Mouse (Mus musculus): ENCODE results near the gene Ints14. TPM values are rescaled to one million over a fixed set of nuclear protein-coding genes. Genes with fewer than 3 reads are reported as not detected.

Gene Ints14
- polyA plus RNA-seq (2015; fragmentation: Nextera tagmentation; extraction: Ambion mirVana) = 50.9 and 54.2 TPM in 2 replicates

DNA sequence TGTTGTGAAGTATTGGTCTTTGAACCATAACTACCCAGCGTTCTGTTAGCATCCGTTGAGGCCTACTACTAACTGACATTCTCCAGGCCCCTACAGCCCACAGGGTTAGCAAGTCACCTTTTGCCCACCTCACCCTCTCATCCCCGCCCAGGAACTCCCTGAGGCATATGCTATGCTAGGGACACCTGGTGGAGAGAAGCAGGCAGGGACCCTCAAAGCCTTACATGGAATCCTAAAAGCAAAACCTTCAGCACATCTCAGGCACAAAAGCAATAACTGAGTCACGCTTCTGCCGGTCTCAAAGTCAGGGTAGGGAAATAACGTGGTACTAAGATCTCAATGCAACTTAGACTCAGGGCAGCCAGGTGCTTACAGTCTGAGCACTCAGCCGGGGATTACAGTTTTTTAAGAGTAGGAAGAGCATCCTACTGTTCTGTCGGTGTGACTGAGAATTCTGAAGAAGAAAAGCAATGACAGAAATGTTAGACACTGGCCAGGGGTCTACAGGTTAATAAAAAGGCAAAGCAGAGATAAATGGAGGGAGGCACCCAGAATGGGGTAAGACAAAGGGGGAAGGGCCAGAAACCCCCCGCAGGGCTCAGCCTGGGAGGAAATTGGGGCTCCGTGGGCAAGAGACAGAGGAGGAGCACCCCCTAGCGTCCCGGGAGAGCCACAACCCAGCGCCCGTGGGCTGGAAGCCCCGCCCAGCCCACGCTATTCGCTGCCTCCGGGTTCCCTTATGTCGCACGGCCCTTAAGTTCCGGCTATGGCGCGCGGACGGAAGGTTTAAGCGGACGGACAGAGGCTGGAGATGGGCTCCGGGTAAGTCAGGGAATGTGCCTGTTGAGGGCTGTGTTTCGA, at the start of gene Ints14:
TSS of gene Ints14 (plus strand) at position 789 of the 861 bp plus-strand sequence.
- DNase-seq (ENCODE audit: low spot score) = peak; percentile 96

DNA sequence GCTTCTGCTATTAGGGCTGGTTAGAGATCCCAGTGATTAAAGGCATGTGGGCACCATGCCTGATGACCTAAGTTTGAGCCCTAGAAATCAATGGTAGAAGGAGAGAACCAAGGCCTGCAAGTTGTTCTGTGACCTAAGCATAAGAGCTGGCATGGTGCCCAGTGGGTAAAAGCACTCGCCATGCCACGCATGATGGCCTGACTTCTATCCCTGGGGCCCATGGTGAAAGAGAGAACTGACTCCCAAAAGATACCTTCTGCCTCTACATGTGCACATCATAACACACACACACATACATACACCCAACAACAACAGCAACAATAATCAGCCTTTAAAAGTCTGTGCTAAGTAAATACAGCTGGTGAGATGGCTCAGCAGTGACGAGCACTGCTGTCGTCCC, 47.3 kb upstream of the Ints14 start:
- DNase-seq (ENCODE audit: low spot score) = no peak

DNA sequence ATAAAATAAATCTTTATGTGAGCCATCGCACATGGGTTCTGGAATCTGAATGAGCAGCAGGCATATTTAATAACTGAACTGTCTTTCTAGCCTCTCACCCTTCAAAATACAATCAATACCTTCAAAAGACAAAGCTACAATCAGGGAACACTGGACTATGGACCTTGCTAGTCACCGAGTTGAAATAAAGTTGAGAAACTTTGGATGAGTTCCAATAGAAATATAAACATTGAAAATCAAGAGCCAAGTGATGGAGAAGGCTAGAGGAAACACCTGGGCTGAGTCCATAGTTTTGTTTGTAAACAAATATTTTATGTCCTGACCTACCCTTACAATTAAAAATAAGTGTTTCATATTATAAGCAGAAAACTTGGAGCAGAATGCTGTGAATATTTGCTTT, 46.7 kb upstream of the Ints14 start:
- no peak for DNase-seq (ENCODE audit: low spot score)

DNA sequence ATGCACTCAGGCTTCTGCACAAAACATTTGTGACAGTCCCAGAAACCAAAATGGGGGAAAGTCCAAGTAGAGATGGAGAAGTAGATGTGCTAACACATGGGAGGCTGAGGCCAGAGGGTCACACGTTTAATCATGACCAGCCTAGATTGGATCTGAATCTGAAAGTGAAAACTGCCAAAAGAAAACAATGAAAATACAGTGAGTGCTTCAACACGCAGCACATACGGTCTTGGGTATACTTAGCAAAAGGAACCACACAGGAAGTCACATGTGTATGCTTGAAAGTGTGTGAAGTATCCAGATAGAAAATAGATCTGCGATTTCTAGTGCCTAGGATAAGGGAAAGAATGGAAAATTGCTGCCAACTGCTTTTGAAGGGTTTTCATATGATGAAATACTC, 46.1 kb upstream of the Ints14 start:
- peak; percentile 16 for DNase-seq (ENCODE audit: low spot score)

DNA sequence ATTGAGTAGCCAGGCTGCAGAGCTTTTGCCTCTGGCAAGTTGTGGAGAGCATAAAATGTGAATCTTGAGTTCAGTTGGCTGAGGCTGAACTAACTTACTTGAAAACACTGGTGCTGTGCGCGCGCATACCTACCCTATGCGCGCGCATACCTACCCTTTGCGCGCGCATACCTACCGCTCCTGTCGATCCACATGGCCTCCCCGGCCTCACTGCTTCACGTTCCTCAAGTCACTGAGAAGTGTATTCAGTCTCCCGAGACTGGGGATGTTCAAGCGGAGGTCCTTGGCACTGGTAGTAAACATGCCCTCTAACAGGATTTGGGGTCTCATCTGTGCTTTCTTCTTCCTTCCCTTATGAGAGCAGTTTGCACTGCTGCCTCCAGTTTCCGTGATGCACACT, 42.1 kb upstream of the Ints14 start:
- peak; percentile 79 for DNase-seq (ENCODE audit: low spot score)

DNA sequence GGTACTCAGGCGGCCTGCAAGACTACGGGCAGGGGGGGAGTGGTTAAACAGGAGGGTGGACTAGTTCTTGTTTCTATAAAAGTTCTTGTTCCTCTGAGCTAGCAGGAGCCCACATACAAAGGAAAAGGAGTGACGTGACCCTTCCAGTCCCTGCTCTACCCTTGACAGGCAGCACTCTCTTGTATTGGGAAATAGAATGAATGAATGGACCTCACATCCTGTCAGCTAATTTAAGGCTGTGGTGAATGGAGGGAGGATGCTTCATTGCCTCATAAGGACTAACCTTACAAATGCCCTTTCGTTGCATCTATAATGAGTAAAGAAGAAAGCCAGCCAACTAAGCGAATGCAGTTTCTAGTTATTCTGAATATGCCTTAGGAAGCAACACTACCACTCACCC, 34.9 kb upstream of the Ints14 start:
- DNase-seq (ENCODE audit: low spot score) = no peak

DNA sequence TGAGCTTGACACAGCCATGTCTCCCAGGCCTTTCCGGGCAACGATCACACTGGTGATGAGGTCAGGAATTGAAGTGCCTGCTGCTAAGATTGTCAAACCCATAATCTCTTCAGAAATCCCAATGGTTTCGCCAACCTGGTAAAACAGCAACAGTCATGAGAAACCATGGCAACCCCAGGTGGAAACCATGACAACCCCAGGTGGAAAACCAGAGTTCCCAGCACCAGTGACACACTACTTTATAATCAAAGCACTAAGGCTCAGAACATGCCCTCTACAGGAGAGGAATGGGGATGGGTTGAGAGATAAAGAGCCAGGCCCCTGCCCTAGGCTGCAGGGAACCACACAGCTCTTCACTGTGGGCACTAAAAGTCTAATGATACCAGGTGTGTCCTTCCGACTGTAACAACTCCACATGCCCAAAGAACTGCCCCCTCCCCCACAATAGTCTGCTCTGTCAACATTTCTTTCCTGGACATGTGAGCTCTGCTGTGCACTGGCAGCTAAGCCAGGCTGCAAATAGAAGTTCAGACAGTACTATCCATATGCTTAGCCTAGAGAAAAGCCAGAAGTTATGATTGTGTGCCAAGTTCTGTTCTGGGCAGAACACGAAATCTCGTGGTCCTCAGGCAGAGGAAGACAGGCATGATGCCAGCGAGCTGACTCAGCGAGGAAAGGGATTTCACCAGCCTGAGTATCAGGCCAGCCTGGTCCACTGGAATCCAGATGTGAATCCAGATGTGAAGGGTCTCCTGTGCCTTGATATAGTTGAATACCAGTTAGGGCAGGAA, 34.3 kb upstream of the Ints14 start:
- DNase-seq (ENCODE audit: low spot score) = no peak

DNA sequence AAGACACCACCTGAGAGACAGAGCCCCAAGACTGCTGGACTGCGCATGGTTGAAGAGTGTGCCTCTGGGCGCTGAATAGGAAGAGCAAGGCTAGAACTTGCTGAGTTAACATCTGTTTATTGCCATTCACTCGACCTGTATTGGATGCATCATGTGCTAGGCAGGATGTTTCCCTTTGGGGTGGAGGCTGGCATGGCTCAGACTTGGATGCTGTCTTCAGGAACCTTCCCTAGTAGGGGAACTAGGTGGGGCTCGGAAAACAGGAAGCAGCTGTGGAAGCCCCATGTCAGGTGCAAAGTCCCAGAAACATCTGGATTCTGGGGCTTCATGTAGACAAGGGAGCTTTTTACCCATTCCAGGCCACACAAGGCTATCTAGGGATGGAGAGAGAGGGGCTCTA, 30.4 kb upstream of the Ints14 start:
- DNase-seq (ENCODE audit: low spot score) = no peak

DNA sequence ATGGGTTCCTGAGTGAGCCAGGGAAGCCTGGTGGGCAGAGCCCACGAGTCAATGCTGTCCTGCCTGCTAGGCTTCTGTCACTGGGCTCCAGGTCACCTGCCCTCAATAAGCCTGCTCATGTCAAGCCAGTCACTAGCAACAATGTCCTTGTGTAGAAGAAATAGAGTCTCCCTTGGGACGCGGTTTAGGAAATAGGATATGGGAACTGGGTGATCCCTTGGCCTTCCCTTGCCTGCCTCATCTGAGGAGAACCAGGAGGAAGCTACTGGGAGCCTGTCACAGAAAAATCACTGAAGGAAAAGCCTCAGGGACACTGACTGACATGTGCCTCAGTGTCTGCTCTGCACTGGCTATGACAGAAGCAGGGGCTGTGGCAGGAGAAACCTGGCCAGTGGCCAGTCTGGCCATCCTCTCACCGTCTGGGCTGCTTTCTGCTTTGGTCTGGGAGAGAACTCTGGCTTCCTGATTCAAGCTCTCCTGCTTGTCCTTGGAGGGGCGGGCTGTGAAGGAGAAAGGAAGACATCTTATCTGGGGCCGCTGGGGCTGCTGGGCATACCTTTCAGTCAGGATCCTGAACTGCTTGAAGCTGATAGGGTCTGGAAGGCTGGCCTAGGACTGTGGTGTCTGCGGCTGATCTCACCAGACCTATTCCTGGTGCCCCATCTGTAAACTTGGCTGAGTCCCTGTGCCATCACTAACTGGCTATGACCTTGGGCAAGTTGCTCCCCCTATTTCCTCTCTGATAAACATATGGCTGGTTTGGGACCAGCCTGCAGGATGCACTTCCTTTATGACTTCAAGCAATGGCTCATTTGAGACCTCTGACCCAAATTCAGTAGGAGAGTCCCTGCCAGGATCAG, 28.7 kb upstream of the Ints14 start:
- no peak for DNase-seq (ENCODE audit: low spot score)

DNA sequence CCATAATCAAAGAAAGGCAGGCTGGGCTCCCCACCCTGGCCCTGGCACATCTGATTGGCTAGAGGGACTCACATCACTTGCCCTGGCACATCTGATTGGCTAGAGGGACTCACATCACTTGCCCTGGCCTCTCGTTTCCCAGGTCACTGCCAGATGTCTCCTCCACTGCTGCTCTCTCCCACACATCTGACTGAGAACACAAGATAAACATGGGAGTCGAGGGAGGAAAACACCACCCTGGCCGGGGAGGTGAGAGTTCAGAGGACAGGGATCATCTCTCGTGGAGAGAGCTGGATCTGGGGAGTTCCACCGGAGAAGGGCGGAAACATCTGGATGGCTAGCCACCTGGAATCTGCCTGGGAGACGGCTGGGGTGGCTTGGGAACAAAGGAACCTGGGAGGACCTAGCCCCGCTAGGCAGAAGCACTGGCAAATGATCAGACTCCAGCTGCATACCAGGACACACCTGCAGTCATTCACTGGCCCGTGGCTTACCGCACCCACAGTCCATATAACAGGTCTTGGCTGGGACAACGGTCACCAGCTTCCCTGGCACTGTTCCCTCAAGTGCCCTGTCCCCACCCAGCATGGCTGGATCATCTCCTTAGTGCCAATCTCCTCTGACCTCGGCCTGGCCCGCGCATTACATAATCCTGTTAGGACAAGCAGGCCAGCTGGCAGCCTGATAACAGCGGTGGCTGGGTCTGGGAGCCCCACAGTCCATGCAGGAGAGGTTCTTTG, 26.5 kb upstream of the Ints14 start:
- DNase-seq (ENCODE audit: low spot score) = no peak

DNA sequence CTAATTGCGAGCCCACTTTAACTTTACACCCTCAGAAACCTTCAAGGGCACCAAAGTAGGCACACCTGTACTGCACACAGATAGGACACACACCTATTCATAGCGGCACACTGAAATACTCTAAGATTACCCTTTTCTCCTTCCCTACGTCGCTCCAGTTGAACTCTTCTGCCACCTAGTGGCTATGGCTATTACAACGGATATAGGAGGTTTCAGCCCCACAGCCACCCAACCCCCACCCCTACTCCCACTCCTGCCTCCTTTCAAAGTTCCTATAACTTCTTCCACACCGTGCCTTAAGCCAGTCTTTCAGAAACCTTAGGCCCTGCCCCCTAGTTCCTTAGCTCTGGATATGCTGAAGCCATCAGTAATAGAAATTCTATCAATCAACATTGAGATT, 24.2 kb upstream of the Ints14 start:
- DNase-seq (ENCODE audit: low spot score) = peak; percentile 80

DNA sequence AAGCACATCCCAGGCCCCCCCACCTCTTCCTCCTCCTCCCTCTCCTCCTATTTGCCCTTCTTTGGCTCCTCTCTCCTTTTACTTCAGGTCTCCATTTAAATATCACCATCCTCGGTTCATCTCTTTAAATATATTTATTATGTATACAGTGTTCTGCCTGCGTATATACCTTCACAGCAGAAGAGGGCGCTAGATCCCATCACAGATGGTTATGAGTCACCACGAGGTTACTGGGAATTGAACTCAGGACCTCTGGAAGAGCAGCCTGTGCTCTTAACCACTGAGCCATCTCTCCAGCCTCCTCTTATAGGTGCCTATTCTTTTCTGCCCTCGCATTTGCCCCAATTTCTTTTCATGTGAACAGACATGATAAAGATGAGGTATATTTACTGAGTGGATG, 23.2 kb upstream of the Ints14 start:
- no peak for DNase-seq (ENCODE audit: low spot score)

DNA sequence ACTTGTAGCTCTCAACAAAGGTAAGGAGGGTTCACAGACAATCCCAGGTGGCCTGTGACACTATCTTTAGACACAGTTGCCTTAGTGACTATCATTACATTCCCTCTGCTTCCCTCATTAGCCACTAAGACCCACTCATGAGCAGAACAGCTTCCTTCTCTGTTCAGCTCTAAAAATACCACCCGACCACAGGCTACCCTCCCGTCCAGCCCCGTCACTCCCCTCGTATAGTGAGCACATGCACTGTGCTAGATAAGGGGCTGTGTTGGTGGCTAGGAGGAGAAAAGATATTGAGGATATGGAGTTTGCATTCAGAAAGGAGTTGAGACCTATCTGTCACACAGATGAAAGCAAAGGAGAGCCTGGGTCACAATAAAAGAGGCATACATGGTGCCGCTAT, 22.2 kb upstream of the Ints14 start:
- DNase-seq (ENCODE audit: low spot score) = no peak

DNA sequence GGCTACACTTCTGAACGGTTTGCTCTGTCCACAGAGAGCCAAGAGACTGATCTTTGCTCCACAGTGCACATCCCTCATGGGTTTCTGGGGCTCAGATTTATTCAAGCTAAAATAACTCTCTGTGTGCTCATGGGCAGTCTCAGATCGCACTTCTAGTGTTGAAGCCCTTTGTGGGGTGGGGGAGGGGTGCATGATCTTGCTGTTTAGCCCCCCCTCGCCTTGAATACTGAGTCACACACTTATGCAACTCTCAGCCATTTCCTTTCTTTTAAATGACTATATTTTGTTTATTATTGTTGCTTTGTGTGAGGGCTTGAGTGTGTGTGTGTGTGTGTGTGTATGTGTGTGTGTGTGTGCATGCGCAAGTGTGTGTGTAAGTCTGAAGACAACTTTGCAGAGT, 21.4 kb upstream of the Ints14 start:
- DNase-seq (ENCODE audit: low spot score) = no peak

DNA sequence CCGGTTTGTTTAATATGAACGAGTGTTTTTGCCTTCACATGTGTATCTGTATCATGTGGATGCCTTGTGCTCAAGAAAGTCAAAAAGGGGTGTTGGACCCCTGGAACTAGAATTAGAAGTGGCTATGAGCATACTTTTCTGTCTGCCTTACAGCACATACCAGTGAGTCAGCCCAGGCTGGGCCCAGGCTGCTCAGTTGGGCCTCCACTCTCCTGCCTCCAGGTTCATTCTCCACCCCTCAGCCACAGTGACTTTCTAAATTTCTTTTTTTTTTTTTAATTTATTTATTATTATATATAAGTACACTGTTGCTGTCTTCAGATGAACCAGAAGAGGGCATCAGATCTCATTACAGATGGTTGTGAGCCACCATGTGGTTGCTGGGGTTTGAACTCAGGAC, 20.9 kb upstream of the Ints14 start:
- no peak for DNase-seq (ENCODE audit: low spot score)

DNA sequence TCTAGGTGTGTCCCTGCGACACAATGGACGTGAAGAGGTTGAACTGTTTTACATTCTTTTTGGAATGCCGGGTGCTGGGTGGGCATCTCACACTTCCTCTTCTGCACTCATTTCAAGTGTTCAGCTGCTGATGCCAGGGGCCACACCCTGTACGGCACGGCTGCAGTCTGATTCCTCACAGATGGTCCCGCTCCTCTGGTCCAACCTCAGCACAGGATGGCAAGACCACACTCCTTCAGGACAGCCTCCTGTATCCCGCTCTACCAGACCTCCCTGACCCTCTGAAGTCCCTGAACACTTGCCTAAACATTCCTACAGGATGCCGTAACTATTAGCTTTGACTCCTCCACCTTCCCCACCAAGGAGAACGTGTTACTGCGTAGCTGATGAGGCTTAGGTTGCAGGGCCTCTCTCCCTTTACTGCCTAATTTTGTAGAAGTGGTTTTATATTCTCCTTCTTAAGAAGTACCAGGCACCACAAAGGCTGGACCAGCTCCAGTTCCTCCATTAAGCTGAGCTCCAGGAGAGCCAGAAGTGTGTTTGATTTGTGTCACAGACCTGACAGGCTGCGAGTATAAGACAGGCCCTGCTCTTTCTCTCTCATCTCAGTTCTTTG, 19.9 kb upstream of the Ints14 start:
- no peak for DNase-seq (ENCODE audit: low spot score)

DNA sequence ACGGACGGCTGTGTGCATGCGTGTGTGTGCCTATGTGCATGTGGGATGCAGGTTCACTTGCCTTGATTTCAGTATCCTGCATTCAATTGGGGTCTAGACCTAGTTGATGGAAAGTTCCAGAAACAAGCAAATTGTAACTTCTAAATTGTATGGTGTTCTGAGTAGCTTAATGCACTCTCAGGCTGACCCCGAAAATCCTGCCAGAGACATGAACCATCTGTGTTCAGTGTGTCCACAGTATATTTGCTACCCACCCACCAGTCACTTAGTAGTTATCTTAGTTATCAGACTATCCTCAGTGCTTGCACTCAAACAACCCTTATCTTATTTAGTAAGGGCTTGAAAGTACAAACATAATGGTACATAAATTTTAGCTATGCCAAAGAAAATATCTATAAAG, 19.1 kb upstream of the Ints14 start:
- no peak for DNase-seq (ENCODE audit: low spot score)

DNA sequence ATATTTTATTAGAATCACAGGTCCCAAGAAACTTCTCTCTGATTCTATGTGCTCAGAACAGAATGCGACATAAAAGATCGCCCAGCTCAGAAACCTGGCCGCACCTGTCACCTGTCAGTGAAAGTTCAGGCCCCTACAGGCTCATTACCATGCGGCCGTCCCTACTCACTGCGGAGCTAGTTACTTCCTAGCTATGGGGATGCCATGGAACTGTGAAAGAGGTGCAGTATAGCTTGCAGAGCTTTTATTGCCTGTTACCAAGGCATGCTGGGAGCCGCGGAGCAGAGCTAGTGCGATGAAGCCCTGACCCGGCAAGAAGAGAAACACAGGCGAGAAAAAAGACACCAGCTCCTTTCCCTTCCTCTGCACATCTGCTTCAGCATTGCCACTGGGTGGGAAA, 16.7 kb upstream of the Ints14 start:
- DNase-seq (ENCODE audit: low spot score) = no peak

DNA sequence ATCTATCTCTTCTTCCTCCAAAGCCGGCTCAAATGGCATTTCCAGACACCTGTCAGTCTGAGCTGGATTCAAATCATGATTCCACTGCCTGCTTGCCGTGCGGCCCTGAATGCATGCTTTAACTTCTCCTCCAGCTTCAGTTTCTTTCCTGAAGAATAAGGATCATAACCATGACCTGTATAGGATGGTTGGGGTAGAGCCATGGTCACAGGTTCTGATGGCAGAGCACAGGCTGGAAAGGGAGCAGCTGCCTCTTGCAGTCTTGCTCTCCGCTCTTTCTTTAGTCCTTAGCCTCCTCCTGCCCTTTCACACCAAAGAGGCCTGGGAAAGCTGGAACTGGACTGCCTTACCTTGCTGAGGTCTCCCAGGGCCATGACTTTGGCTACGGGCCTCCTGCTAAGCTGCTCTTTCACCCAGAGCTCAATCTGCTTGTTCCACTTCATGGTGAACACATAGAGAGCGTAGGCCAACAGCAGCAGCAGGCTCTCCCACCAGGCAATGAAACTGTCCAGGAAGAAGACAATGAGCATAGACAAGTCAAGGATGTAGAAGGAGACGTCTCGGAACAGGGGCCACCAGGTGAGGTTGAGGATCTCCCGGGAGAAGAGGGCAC, 13.1 kb upstream of the Ints14 start:
- no peak for DNase-seq (ENCODE audit: low spot score)

DNA sequence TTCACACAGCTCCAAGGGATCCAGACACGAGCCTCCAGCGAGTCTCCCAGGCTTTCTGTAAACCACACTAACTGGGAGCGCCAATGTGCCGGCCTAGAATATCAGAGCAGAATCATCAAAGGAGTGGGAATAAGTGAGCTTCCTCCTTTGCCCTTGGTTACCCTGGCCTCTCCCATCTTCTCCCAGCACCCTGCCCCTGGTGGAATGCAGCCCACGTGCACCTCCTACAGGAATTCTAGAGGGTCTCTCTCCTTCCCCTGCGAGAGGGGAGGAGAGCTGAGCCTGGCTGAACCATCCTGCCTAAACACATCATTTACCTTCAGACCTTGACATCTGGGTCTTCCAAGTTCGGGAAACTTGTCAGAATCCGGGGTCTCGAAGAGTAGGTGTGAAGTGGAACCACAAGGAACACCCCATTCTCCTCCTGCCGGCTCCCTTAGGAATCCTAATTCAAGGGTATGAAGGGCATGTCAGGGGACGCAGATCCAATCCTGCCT, 9.5 kb upstream of the Ints14 start, which contains the start of gene Slc24a1:
TSS of gene Slc24a1 (minus strand) at position 447 of the 497 bp plus-strand sequence.
- no peak for DNase-seq (ENCODE audit: low spot score)
